Mouse (Mus musculus) inflammation-experienced regulatory T-cells, adult 16 weeks (primary cell): ENCODE results near the gene Msx1. TPM values are rescaled to one million over a fixed set of nuclear protein-coding genes. Genes with fewer than 3 reads are reported as not detected.

Source experiments
- polyA plus RNA-seq: library from polyadenylated mRNA; unstranded; fragments of 100-300 nt; shearing (Covaris generic); gene quantifications from one replicate; pipeline ENCODE4 v1.2.1, GENCODE M21; 2017

Gene Msx1
- not detected for polyA plus RNA-seq

GRCm38 (mm10) chr5:37824461-37824795 is at the start of gene Msx1:
Gene Msx1, minus strand, starts transcription at chr5:37824583.

Other genes with a start within 250 kb of the Msx1 start
- gene Stk32b, start 107.4 kb downstream of the Msx1 start, polyA plus RNA-seq = not detected
- gene Cytl1, start 89.1 kb downstream of the Msx1 start, polyA plus RNA-seq = not detected
- gene Stx18, start 214.2 kb upstream of the Msx1 start, polyA plus RNA-seq = 45.4 TPM